Mouse (Mus musculus) left cerebral cortex, postnatal 36 days (tissue): ENCODE measurements around the gene Fut9. TPM values are rescaled to one million over a fixed set of nuclear protein-coding genes. Genes with fewer than 3 reads are reported as not detected.

Experiments
- DNase-seq, 2 experiments: peaks; one replicate each; pipeline ENCODE4 v3.0.0; 2021 to 2022; ENCODE audit warnings: low spot score in 2 of 2, mixed read lengths in 1 of 2
- intact Hi-C: fragments of 180-260 bp; cut with DNase I; formaldehyde crosslinking; loops from one replicate; pipeline ENCODE4 v1.15.1; 2025
- total RNA-seq, 2 experiments: library from RNA; stranded (reverse); gene quantifications; 2 replicates each; pipeline ENCODE4 v1.2.3; 2021

The Fut9 gene
- total RNA-seq, 2 experiments from 2014 or later: 83.1 to 83.5 TPM

DNA sequence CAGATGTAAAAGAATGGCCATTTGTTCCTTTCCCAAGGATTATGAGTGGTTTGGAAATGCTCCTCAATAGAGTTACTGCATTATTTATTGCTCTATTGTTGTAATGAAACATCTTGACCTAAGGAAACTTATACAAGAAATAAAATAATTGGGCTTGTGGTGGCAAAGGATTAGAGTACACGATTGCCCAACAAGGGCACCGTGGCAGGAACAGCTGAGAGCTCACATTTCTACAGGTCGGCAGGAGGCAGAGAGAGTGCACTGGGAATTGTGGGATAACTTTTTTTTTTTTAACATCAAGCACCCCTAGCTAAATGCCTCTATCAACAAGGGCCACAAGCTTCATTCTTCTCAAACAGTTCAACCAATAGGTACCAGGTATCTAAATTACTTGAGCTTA is 148.1 kb downstream of the Fut9 start:
- intact Hi-C loops: no loop called here
- no peak for DNase-seq

DNA sequence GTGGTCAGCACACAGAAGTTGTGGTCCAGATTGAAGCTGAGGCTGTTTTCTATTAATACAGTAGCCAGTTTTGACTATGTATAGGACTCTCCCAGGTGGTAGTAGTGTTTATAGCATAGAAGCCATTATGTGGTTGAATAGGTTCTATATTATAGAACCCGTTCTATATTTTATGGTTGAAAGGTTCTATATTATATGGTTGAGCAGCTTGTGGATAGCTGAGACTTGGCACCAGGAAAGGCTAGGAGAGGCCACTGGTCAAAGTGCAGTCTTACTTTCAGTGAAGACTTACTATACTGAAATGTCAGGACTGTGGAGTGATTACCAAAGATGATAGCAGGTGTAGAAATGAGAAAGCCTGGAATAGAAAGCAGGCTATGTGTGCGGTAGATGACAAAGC is 151.9 kb downstream of the Fut9 start:
- intact Hi-C loops: no loop called here
- no peak for DNase-seq

DNA sequence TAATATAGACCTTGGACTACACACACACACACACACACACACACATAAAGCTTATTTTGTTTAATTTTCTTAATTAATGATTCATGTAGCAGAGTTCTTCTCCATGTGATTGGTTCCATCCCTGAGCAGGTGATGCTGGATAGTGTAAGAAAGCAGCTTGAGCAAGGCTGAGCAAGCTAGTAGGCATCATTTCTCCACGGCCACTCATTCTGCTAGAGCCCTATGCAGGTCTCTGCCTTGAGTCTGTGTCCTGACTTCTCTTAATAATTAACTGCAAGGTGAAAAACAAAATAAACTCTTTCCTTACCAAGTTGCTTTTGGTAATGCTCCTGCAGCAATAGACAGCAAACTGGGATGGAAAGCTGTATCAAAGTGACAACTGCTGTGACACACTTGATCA is 152.5 kb downstream of the Fut9 start:
- intact Hi-C loops: no loop called here
- DNase-seq: no peak

DNA sequence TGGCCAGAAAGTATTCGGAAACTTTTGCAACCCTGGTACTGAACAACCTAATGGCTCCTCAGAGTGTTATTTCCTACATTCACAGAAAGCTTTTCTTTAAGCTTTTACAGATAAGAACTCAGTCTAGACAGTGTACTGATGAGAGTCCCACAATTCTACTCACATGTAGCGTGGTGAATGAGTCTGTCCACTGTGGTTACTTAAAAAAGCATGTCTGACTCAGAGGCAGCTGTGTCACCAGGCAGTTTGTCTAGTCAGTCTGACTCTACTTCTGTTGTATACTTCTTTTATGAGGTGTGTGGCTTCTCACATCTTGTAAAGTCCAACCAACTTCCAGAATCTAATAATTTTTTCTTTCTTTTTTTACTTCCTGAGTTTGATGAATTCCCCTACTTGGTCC is 154.5 kb downstream of the Fut9 start:
- intact Hi-C loops: no loop called here
- DNase-seq: no peak

DNA sequence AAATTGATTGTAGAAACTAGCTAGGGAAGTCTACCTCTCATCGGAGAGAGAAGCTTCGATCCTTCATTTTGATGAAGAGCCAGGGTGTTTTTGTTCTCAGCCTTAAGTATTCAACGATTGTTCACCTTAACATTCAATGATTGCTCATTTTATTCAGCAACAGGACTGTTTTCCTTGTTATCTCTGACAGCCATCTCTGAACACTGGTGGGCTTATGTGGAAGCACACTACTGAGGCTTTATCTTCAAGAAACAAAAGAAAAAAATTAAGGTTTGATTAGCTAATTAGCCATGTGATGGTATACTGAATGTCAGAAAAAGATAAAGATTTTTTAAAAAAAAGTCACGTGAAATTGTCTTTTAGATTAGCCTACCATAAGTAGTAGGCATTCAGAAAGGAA is 158.1 kb downstream of the Fut9 start:
- intact Hi-C loops: no loop called here
- DNase-seq: no peak

DNA sequence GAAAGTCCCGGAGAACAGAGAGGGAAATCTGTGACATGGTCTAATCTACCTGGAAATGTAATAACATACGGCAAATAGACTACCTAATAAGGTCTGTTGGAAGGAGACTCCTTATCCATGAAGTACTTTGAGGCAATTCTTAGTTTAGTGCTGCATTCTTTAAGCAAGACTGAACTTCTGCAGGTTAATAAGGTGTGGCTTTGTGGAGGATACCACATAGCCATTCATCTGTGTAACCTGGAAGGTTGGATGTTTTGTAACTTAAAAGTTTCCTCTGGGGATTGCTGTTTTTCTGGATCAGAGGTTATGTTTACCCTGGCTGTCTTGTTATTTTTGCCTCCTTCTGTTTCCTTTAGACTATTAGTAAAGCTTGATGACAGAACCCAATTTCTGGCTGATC is 166.8 kb downstream of the Fut9 start:
- no peak for DNase-seq
- intact Hi-C loops: no loop called here

DNA sequence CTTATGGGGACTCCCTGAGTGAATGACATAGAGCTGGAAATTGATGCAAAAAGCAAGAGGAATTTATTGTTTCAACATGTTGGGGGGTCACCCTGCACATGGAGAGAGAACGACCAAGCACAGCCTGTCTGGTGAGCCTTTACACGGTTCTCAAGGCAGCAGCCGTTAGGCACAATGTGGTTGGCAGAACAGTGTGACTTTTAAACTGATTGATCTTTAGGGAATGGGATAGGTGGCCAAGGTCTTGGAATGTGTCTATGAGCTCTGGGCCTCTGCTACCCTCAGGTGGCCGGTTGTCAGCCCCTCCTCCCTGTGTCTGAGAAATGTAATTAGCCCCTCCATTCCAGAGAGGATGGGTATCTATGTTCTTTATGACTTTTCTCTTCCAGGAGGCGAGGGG is 171.9 kb downstream of the Fut9 start:
- intact Hi-C loops: no loop called here

DNA sequence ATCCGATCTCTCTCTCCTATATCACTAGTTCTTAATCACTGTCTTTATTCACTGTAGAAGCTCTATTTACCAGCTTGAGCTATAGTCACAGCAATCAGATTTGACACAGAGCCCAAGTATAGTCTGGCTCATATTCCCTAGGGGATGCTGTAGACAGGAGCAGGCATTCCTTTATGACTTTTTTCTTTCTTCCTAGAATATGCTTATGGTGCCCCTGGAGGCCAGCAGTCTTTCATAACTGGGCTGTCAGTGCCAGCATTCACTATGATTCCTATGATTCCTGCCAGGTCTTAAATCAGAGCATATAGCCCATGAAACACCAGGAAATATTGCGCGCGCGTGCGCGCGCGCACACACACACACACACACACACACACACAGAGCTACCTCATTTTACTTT is 172.6 kb downstream of the Fut9 start:
- intact Hi-C loops: no loop called here
- DNase-seq: no peak

More for the DNA sequence above, 171.9 kb downstream of the Fut9 start:
- no peak for DNase-seq

DNA sequence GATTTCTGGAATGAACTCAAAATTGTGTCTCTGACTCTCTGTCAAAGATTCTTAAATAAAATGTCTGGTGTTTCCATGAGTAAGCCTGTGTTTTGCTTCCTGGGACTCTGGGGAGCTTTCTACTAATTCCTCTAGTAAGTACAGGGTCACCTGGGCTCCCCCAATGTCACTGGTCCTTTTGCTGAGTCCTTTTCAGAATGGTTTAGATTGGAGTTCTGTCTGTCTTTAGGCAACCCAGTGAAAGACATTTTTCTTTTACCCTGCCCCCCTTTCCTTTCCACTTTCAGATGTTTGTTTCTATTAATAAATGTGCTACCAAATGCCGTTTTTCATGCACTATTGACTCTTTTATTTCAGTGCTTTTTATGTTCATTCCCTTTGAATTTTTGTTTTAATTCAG is 173.0 kb downstream of the Fut9 start:
- intact Hi-C loops: no loop called here
- DNase-seq: no peak

DNA sequence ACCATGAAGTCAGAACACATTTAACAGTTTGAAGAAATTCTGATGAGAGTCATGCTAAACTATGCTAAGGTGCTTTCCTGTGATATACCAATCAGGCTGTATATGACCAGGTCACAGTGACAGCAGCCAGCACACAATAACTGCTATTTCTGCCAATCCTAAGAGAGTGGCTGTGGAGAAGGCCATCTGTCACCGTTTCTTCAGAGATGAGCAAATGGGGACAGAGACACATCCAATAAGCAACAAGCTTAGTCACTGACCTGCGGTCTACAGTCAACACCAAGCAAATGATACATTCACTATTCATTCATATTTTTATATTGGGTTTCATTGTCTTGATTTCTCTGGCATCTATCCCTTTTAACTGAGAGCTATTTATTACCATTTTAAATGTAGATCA is 176.9 kb downstream of the Fut9 start:
- intact Hi-C loops: no loop called here
- DNase-seq: no peak

DNA sequence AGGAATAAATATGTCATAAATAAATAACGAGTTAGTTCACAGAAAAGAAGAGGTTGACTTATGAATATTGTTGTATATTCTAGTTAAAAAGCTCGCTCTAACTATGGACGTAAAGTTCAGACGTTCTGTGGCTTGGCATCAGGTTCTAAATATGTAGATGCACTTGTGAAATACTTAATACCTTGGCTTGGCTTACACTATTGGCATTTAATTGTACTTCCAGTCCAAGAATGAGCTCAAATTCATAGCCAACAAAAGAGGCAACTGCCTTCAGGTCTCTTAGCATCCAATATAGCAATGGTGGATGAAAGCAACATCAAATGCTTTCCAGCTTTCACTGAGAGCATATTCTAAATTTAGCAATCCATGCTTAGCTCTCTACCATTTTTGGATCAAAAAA is 182.7 kb downstream of the Fut9 start:
- intact Hi-C loops: no loop called here

DNA sequence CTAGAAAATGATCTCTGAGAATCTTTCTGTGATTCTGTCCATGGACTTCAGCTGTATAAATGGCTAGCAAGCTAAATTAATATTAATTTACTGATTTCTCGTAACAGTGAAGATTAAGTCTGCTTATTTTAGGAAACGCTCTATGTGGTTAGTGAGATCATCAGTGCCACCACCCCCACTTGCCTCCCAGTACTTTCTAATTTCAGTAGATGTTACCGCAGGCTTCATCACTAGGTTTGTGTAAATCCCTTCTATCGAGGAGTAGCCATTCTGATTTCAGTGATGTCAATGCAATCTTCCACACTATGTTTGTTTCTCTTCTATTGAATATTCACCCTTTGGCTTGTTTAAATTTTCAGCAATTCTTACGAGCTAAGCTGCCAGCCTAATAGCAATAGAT is 186.6 kb downstream of the Fut9 start:
- intact Hi-C loops: no loop called here
- DNase-seq: no peak

More for the DNA sequence above, 182.7 kb downstream of the Fut9 start:
- no peak for DNase-seq

DNA sequence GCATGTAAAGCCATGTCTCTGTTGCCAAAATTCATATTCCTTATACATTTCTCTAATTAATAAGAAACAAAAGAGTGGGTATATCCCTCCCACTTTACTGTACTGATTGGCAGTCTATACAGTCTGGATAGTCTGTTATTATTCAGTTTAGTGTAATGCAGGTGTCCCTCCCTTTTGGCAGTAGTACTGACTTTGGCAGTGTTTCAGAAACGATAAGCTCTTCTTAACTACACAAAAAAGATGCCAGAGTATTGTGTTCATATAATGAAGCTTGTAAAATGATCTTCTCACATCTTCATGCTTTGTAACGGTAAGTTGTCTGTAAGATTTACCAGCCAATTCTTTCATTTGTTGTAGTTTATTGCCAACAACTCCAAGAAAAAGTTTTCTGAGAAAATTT is 189.6 kb downstream of the Fut9 start:
- intact Hi-C loops: no loop called here
- DNase-seq: no peak

DNA sequence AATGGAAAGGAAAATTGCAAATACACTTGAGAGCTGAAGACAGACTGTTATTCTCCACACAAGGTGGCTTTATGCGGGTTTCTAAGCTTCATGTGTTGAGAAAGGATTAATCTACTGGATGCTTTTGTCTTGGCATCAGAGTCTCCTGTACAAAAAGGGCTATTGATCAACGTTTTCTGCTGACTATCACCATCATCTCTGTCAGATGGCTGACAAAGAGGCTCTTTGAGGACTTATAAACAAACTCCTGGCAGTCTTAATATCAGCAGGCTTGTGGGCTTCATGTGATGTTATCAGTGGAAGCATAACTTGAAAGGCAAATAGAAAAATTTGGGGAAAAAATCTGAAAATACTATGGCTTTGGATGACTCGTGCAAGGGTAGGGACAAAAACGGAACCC is 206.8 kb downstream of the Fut9 start:
- no peak for DNase-seq
- intact Hi-C loops: no loop called here
